Comparison of ENCODE assay signal across 19 mouse cellular contexts in genomic region chr13:77594011-77594410, GRCm38 (mm10).
DNase-seq lines count a peak whose midpoint lies in the region; ATAC-seq lines count a peak whose summit lies in the region.
"Had no signal": no experiment of that assay in that cellular context is flagged by ENCODE, and none has a peak within 500 bp of the region (broad histone marks: within the 10 kb centered on the region; RNA-seq: fewer than 3 reads in every experiment).

No protein-coding gene starts in this region.

- ATAC-seq in hindbrain, embryonic 11.5 days (ENCODE audit: low FRiP score) = no peak
- ATAC-seq in neural tube, embryonic 15.5 days (ENCODE audit: low FRiP score) = no peak
- ATAC-seq: forebrain, embryonic 15.5 days; inflammation-experienced regulatory T-cells, adult 6 months; midbrain, embryonic 15.5 days had no signal

- no peak overlapping the region for H3K4me2 ChIP-seq in hindbrain, embryonic 11.5 days (replicated peaks; ENCODE audit: low read depth, low read length)
- H3K4me2 ChIP-seq in neural tube, embryonic 15.5 days = no peak overlapping the region
- H3K4me2 ChIP-seq: forebrain, embryonic 15.5 days; hindbrain, embryonic 13.5 days; liver, embryonic 11.5 days; midbrain, embryonic 15.5 days had no signal

- DNase-seq in hindbrain, embryonic 10.5 days (ENCODE audit: low spot score) = peak; percentile 3
- no peak for DNase-seq in hindbrain, embryonic 11.5 days (ENCODE audit: low spot score)
- peak; percentile 14 for DNase-seq in neural tube, embryonic 10.5 days (ENCODE audit: extremely low spot score, low spot score)
- DNase-seq in kidney, postnatal 10 days = peak; percentile 31
- peak; percentile 15 for DNase-seq in yolk sac, embryonic 10.5 days (ENCODE audit: low spot score)
- no peak for DNase-seq in layer of hippocampus, adult 18-20 months (ENCODE audit: low spot score in 2 of 2)
- DNase-seq in urinary bladder, postnatal 25 days (ENCODE audit: low spot score) = no peak
- DNase-seq: cerebellum, adult 9-10 months; gastrocnemius, postnatal 25 days; lung, adult 2 months; thymus, postnatal 25 days had no signal

- WGBS in hindbrain, embryonic 10.5 days = 64% methylated on average over 4 of the region's 4 CpGs
- WGBS in hindbrain, embryonic 11.5 days = 54% methylated on average over 4 of the region's 4 CpGs
- WGBS in neural tube, embryonic 15.5 days = 70% methylated on average over 4 of the region's 4 CpGs

- H3K36me3 ChIP-seq in hindbrain, embryonic 10.5 days = no peaks in the 10 kb centered on the region
- no peaks in the 10 kb centered on the region for H3K36me3 ChIP-seq in hindbrain, embryonic 11.5 days (ENCODE audit: control insufficient read depth, insufficient read depth, low read length)
- no peaks in the 10 kb centered on the region for H3K36me3 ChIP-seq in neural tube, embryonic 15.5 days
- H3K36me3 ChIP-seq: forebrain, embryonic 15.5 days; G1E; heart, embryonic 10.5 days; hindbrain, embryonic 13.5 days; midbrain, embryonic 15.5 days had no signal

- no peak overlapping the region for H3K4me3 ChIP-seq in hindbrain, embryonic 10.5 days
- no peak overlapping the region for H3K4me3 ChIP-seq in hindbrain, embryonic 11.5 days (ENCODE audit: low read depth, low read length)
- H3K4me3 ChIP-seq in neural tube, embryonic 15.5 days (replicated peaks) = no peak overlapping the region
- H3K4me3 ChIP-seq: forebrain, embryonic 15.5 days; heart, embryonic 10.5 days; hindbrain, embryonic 13.5 days; midbrain, embryonic 15.5 days had no signal

- H3K27me3 ChIP-seq in hindbrain, embryonic 10.5 days (ENCODE audit: insufficient read depth, poor library complexity, severe bottlenecking) = no peaks in the 10 kb centered on the region
- H3K27me3 ChIP-seq in hindbrain, embryonic 11.5 days (ENCODE audit: control insufficient read depth, insufficient read depth, low read length) = no peaks in the 10 kb centered on the region
- H3K27me3 ChIP-seq in neural tube, embryonic 15.5 days (replicated peaks) = no peaks in the 10 kb centered on the region
- H3K27me3 ChIP-seq: forebrain, embryonic 15.5 days; hindbrain, embryonic 13.5 days; midbrain, embryonic 15.5 days had no signal

- H3K4me1 ChIP-seq in hindbrain, embryonic 10.5 days (replicated peaks) = no peaks in the 10 kb centered on the region
- H3K4me1 ChIP-seq in hindbrain, embryonic 11.5 days (replicated peaks; ENCODE audit: control insufficient read depth, insufficient read depth, low read length) = no peaks in the 10 kb centered on the region
- no peaks in the 10 kb centered on the region for H3K4me1 ChIP-seq in neural tube, embryonic 15.5 days
- H3K4me1 ChIP-seq: forebrain, embryonic 15.5 days; heart, embryonic 10.5 days; hindbrain, embryonic 13.5 days; midbrain, embryonic 15.5 days had no signal

- H3K9ac ChIP-seq in hindbrain, embryonic 11.5 days (ENCODE audit: low read depth, low read length) = no peak overlapping the region
- H3K9ac ChIP-seq in neural tube, embryonic 15.5 days (replicated peaks) = no peak overlapping the region
- H3K9ac ChIP-seq: forebrain, embryonic 15.5 days; hindbrain, embryonic 13.5 days; midbrain, embryonic 15.5 days had no signal

- H3K27ac ChIP-seq in hindbrain, embryonic 10.5 days = no peak overlapping the region
- H3K27ac ChIP-seq in hindbrain, embryonic 11.5 days (ENCODE audit: low read depth, low read length) = no peak overlapping the region
- H3K27ac ChIP-seq in neural tube, embryonic 15.5 days (replicated peaks) = no peak overlapping the region
- H3K27ac ChIP-seq: forebrain, embryonic 15.5 days; heart, embryonic 10.5 days; hindbrain, embryonic 13.5 days; midbrain, embryonic 15.5 days had no signal

- peaks cover 12% of the 10 kb centered on the region for H3K9me3 ChIP-seq in hindbrain, embryonic 10.5 days
- no peaks in the 10 kb centered on the region for H3K9me3 ChIP-seq in hindbrain, embryonic 11.5 days (ENCODE audit: control insufficient read depth, low read length)
- H3K9me3 ChIP-seq in neural tube, embryonic 15.5 days (replicated peaks) = no peaks in the 10 kb centered on the region
- H3K9me3 ChIP-seq: forebrain, embryonic 15.5 days; G1E; heart, embryonic 10.5 days; hindbrain, embryonic 13.5 days; midbrain, embryonic 15.5 days had no signal

Comparison
In these comparisons a context has a peak if more than half of its experiments do, and no peak if none do; other contexts are left out.
1. DNase-seq: peak in hindbrain, embryonic 10.5 days (single experiment), neural tube, embryonic 10.5 days (single experiment), kidney, postnatal 10 days (single experiment) and yolk sac, embryonic 10.5 days (single experiment); none in hindbrain, embryonic 11.5 days (single experiment), layer of hippocampus, adult 18-20 months (0 of 2) and urinary bladder, postnatal 25 days (single experiment).